16 mouse cellular contexts compared by ENCODE assay signal in genomic region chrX:71287088-71287487, GRCm38 (mm10).
A peak's percentile ranks its signal among the peaks of the same experiment; 100 is the strongest.
DNase-seq lines count a peak whose midpoint lies in the region; ATAC-seq lines count a peak whose summit lies in the region.
"Had no signal": no experiment of that assay in that cellular context is flagged by ENCODE, and none has a peak within 500 bp of the region (broad histone marks: within the 10 kb centered on the region; RNA-seq: fewer than 3 reads in every experiment).

No protein-coding gene starts in this region.

- peak; percentile 63 for ATAC-seq in granulocyte monocyte progenitor cell, adult 5-6 weeks (replicated peaks; ENCODE audit: poor library complexity, severe bottlenecking)
- ATAC-seq in megakaryocyte progenitor cell, adult 5-6 weeks (replicated peaks; ENCODE audit: poor library complexity): peak; percentile 59
- ATAC-seq: forebrain, embryonic 13.5 days; forebrain, embryonic 15.5 days; forebrain, postnatal 0 days had no signal

- DNase-seq in 416B (ENCODE audit: low read depth): peak; percentile 40
- no peak for DNase-seq in thymus, postnatal 36 days
- no peak for DNase-seq in thymus, postnatal 0 days (ENCODE audit: low spot score)
- DNase-seq: adrenal gland, adult 2 months; adrenal gland, postnatal 10 days; adrenal gland, postnatal 25 days; cerebellum, adult 11 months; cerebellum, adult 18-20 months; cerebellum, adult 8-10 months; cerebellum, postnatal 10 days; cerebellum, postnatal 25 days; forebrain, postnatal 0 days had no signal
